Mouse (Mus musculus): ENCODE results near the gene 1700093K21Rik. TPM values are rescaled to one million over a fixed set of nuclear protein-coding genes. Genes with fewer than 3 reads are reported as not detected.

The 1700093K21Rik gene
- polyA plus RNA-seq, 1 experiment from 2014 or later: not detected

DNA sequence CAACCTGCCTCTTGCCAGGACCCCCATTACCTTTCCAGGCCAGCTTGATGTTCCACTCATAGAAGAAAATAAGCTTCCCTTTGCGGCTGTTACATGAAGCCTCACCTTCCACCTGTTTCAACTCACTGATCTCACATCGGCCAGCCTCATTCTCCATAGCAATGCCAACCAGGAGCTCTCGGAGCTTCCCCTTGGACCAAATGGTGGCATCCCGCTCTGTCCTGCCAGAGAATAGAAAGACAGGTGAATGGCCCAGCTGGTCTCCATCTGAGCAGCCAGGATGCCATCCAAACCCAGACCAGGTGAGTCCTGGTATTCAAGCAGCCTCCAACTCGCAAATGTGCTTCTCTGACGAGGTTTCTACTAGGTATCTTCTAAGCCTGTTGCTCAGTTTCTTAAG lies 24.3 kb downstream of the 1700093K21Rik start:
- Histone ChIP-seq H3K36me3 (peaks cover 41% of the 10 kb centered on the region), H3K4me1 (peaks cover 23% of the 10 kb centered on the region), H3K9me3 (no peaks in the 10 kb centered on the region), H3K27me3 (no peaks in the 10 kb centered on the region), H3K4me3 (peak overlapping the region; percentile 84), H3K9ac (peak overlapping the region; percentile 93), H3K27ac (no peak overlapping the region), H3K4me2 (replicated peaks) (peak overlapping the region; percentile 79)
- ATAC-seq (ENCODE audit: low FRiP score, low read depth): no peak
- 47% methylated on average over 6 of the region's 6 CpGs for WGBS

DNA sequence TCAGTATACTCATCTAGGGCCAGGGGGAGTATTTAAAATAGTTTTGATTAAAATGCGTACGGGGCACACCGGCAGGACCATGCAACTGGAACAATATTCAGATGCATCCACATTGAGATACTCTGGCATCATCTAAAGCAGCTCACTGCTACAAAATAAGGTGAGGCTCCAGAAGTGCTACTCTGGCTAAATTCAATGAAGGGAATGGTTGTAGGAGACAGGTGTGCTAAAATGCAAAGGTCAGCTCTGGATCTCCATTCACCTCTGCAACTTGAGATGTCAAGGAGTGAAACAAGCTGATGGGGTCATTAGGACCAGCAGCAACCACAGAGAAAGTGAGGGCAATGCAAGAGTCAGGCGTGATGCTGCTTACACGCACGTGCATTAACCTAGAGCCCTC lies 25.7 kb downstream of the 1700093K21Rik start:
- H3K36me3 ChIP-seq: peaks cover 55% of the 10 kb centered on the region
- WGBS: 75% methylated on average over 6 of the region's 6 CpGs

DNA sequence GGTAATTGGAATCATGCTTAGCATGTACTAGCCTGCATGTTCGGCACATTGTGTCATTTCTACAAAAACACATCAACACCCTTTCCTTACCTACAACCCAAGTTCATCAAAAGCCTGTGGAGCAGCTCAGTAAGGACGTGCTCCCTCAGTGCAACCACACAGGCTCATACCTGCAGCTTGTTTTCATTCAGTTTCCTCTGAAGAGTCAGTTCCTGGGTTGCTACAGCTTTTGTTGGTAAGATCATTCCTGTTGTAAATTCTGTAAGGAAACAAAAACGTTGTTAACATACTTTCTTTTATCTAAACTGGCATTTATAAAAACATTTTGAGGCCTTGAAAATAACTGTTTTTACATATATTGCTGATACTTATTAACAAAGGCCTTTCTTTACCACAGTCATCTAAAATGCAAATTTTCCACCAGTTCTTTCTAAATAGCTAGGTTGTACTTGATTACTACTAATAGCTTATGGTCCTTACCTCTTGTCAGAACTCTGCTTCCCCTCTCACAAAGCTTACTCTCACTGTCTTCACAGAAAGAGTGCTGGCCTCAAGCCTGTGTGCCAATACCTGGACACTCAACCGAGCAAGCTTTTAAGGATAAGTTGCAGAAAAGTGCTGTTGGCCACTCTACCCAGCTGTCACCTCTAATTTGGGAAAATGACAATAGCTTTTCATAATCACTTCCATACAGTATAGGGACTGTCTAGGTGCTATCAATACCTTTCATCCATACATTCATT lies 28.7 kb downstream of the 1700093K21Rik start:
- H3K36me3 ChIP-seq: peaks cover 83% of the 10 kb centered on the region
- peaks cover 23% of the 10 kb centered on the region for H3K4me1 ChIP-seq
- no peak overlapping the region for H3K4me3 ChIP-seq
- no peak overlapping the region for H3K4me2 ChIP-seq (replicated peaks)
- no peak overlapping the region for H3K9ac ChIP-seq
- H3K27me3 ChIP-seq: no peaks in the 10 kb centered on the region
- ATAC-seq (ENCODE audit: low FRiP score, low read depth): no peak
- 81% methylated on average over 4 of the region's 4 CpGs for WGBS
- H3K9me3 ChIP-seq: no peaks in the 10 kb centered on the region
- H3K27ac ChIP-seq: no peak overlapping the region

More for the DNA sequence above, 25.7 kb downstream of the 1700093K21Rik start:
- peak overlapping the region; percentile 79; the same call in 1 of the 2 replicates for H3K4me2 ChIP-seq (replicated peaks)
- H3K4me3 ChIP-seq: no peak overlapping the region
- no peak overlapping the region for H3K9ac ChIP-seq
- H3K9me3 ChIP-seq: no peaks in the 10 kb centered on the region
- H3K4me1 ChIP-seq: peaks cover 23% of the 10 kb centered on the region
- no peaks in the 10 kb centered on the region for H3K27me3 ChIP-seq
- ATAC-seq (ENCODE audit: low FRiP score, low read depth): no peak
- no peak overlapping the region for H3K27ac ChIP-seq

DNA sequence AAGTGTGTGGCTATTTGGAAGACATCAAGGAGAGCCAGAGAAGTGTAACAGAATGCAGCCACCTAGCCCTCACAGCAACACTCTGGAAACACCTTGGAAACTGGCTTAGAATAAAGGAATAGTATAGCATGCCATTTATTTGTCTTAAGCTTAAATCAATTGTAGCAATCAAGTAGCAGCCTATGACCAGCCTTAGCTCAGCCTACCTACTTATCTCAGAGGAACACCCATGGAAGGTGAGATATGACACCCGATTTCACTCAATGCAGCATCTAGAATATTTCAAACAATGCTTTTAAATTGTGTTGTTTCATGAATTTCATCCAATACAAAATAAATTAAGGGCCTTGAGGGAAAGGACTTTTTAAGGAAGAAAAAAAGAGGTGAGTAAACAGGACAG lies 31.0 kb downstream of the 1700093K21Rik start:
- no peak overlapping the region for H3K9ac ChIP-seq
- H3K4me2 ChIP-seq (replicated peaks): no peak overlapping the region
- no peaks in the 10 kb centered on the region for H3K9me3 ChIP-seq
- no peak overlapping the region for H3K4me3 ChIP-seq
- no peaks in the 10 kb centered on the region for H3K27me3 ChIP-seq
- no peak for ATAC-seq (ENCODE audit: low FRiP score, low read depth)
- WGBS: 91% methylated on average over 1 of the region's 1 CpGs
- H3K27ac ChIP-seq: no peak overlapping the region
- H3K4me1 ChIP-seq: peaks cover 3% of the 10 kb centered on the region; the same call in 1 of the 2 replicates
- peaks cover 88% of the 10 kb centered on the region for H3K36me3 ChIP-seq

Small RNAs within 50 kb of the gene (microRNA-seq; reads per million reads assigned to microRNA genes)
- not detected for gene Gm47279

Other genes starting within 250 kb of the 1700093K21Rik start
- gene Usp34, start 214.3 kb downstream of the 1700093K21Rik start, polyA plus RNA-seq (2015; fragmentation: Nextera tagmentation; extraction: Ambion mirVana): 30.6 and 30.7 TPM in 2 replicates
- gene Ahsa2, start 23.1 kb downstream of the 1700093K21Rik start, polyA plus RNA-seq (2015; fragmentation: Nextera tagmentation; extraction: Ambion mirVana): 101 and 108 TPM in 2 replicates
- gene 0610010F05Rik, start 112.5 kb upstream of the 1700093K21Rik start, polyA plus RNA-seq (2015; fragmentation: Nextera tagmentation; extraction: Ambion mirVana): 23.4 and 24.1 TPM in 2 replicates
- 24.4 and 27.5 TPM in 2 replicates for gene Pus10, start 144.5 kb upstream of the 1700093K21Rik start, polyA plus RNA-seq (2015; fragmentation: Nextera tagmentation; extraction: Ambion mirVana)
- 37.5 and 41.7 TPM in 2 replicates for gene Pex13, start 144.8 kb upstream of the 1700093K21Rik start, polyA plus RNA-seq (2015; fragmentation: Nextera tagmentation; extraction: Ambion mirVana)
- gene Rel, start 249.8 kb upstream of the 1700093K21Rik start, polyA plus RNA-seq (2015; fragmentation: Nextera tagmentation; extraction: Ambion mirVana): 0.78 and 0.95 TPM in 2 replicates

Data from limb, embryonic 13.5 days (tissue).